Mouse (Mus musculus) olfactory bulb, adult 2 months (tissue): ENCODE measurements around the gene Socs1.

Experiments
- CTCF ChIP-seq: fragments of 200-500 bp; IDR thresholded peaks from 2 replicates; pipeline ENCODE4 v1.5.1; 2012; ENCODE audit warnings: low read depth, mild to moderate bottlenecking, low read length, moderate library complexity; ENCODE audit not compliant: insufficient read depth
- POLR2A ChIP-seq: fragments of 200-500 bp; IDR thresholded peaks from 2 replicates; pipeline ENCODE4 v1.6.1; 2012; ENCODE audit warnings: mild to moderate bottlenecking, low read depth, low read length, moderate library complexity; ENCODE audit not compliant: insufficient read depth

DNA sequence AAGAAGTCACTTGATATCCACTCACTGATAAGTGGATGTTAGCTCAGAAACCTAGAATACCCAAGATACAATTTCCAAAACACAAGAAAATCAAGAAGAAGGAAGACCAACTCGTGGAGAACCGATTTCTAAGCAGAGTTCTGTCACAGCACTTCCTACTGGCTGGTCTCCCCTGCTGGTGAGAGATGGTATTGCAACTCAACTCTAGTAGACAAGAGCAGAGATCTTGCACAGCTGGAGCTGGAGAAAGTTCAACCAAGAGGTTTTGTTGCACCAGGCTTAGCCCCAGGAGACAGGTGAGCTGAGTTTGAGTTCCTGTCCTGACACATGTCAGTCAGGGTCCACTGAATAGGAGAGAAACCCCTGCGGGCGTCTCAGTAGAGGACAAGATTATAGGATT lies 18.2 kb downstream of the Socs1 start:
- TF ChIP-seq CTCF (no peak), POLR2A (no peak)
